Comparison of ENCODE assay signal across 21 mouse cellular contexts in genomic region chr7:26832668-26833067, GRCm38 (mm10). TPM values are rescaled to one million over a fixed set of nuclear protein-coding genes. Genes with fewer than 3 reads are reported as not detected.
"Had no signal": no experiment of that assay in that cellular context is flagged by ENCODE, and none has a peak within 500 bp of the region (broad histone marks: within the 10 kb centered on the region; RNA-seq: fewer than 3 reads in every experiment).

No protein-coding gene starts in this region.

RNA-seq across cellular contexts. Expression of gene Cyp2a5, which starts 2.4 kb away (rescaled TPM):
- total RNA-seq: layer of hippocampus, postnatal 25 days; left cerebral cortex, postnatal 25 days; monocyte, adult 5-6 weeks; neutrophil, adult 5-6 weeks had no signal
- polyA plus RNA-seq: intestine, embryonic 15.5 days; large intestine, adult 2 months; limb, embryonic 10.5 days; limb, embryonic 13.5 days; lung, embryonic 14.5 days; midbrain, embryonic 10.5 days; myocyte; neural tube, embryonic 13.5 days; urinary bladder, adult 2 months had no signal

RNA-seq across cellular contexts. Expression of gene Cyp2g1, which starts 24.0 kb away (rescaled TPM):
- total RNA-seq: layer of hippocampus, adult 2 months; layer of hippocampus, postnatal 25 days; left cerebral cortex, adult 18-20 months; left cerebral cortex, postnatal 25 days; monocyte, adult 5-6 weeks; neutrophil, adult 5-6 weeks had no signal
- polyA plus RNA-seq: intestine, embryonic 15.5 days; large intestine, adult 2 months; limb, embryonic 10.5 days; limb, embryonic 13.5 days; liver, embryonic 13.5 days; liver, embryonic 16.5 days; lung, embryonic 14.5 days; midbrain, embryonic 10.5 days; midbrain, embryonic 13.5 days; midbrain, embryonic 16.5 days; myocyte; neural tube, embryonic 13.5 days; stomach, embryonic 15.5 days; testis, adult 2 months; urinary bladder, adult 2 months had no signal
